9 mouse cellular contexts compared by ENCODE assay signal in the genomic region with DNA sequence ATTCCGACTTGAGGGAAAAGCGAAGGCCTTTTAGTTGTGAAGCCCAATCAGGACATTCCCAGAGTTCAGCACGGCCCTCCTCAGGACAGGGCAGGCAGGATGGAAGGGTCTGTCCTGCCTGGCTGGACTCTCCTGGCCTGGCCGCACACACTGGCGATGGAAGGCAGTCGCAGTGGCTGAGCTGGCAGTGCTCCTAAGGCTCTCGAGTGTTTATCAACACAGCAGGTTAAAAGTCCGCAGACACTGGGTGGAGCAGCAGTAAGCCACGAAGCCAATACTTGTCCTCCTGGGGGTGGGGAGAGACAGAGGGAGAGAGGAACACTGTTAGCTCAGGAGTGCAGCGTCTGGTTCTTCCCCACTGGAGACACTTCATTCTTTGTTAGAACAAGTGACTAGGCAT.
DNase-seq lines count a peak whose midpoint lies in the region; ATAC-seq and TF ChIP-seq lines count a peak whose summit lies in the region.
"Had no signal": no experiment of that assay in that cellular context is flagged by ENCODE, and none has a peak within 500 bp of the region (broad histone marks: within the 10 kb centered on the region; RNA-seq: fewer than 3 reads in every experiment).

No protein-coding gene starts in this region.

- no peak for ATAC-seq in kidney, embryonic 14.5 days (ENCODE audit: low FRiP score, low TSS enrichment)
- ATAC-seq in intestine, postnatal 0 days = peak; percentile 85
- ATAC-seq in forebrain, embryonic 11.5 days (replicated peaks; ENCODE audit: low FRiP score) = no peak

- H3K27me3 ChIP-seq in kidney, embryonic 14.5 days (ENCODE audit: control insufficient read depth, insufficient read depth, low read length) = no peaks in the 10 kb centered on the region
- no peaks in the 10 kb centered on the region for H3K27me3 ChIP-seq in intestine, postnatal 0 days (replicated peaks; ENCODE audit: control insufficient read depth, insufficient read depth, low read length)
- H3K27me3 ChIP-seq in forebrain, embryonic 11.5 days (ENCODE audit: control insufficient read depth, insufficient read depth, low read length) = no peaks in the 10 kb centered on the region

- peak; percentile 46 for TF ChIP-seq CTCF in intestine, postnatal 0 days (IDR thresholded peaks at IDR 0.05; ENCODE audit: low read depth)

- no peak overlapping the region for H3K27ac ChIP-seq in kidney, embryonic 14.5 days (ENCODE audit: low read depth, low read length)
- no peak overlapping the region; the same call in 1 of the 2 replicates for H3K27ac ChIP-seq in intestine, postnatal 0 days (ENCODE audit: low read depth, low read length)
- H3K27ac ChIP-seq in forebrain, embryonic 11.5 days (ENCODE audit: low read depth, low read length) = no peak overlapping the region

- no peak overlapping the region for H3K4me3 ChIP-seq in kidney, embryonic 14.5 days (ENCODE audit: low read length)
- no peak overlapping the region for H3K4me3 ChIP-seq in intestine, postnatal 0 days (ENCODE audit: low read depth, low read length)
- no peak overlapping the region for H3K4me3 ChIP-seq in forebrain, embryonic 11.5 days (ENCODE audit: low read depth, low read length)
- H3K4me3 ChIP-seq: erythroblast, embryonic 14.5 days had no signal

- no peak overlapping the region for H3K9ac ChIP-seq in kidney, embryonic 14.5 days (ENCODE audit: low read depth, low read length)
- H3K9ac ChIP-seq in intestine, postnatal 0 days (ENCODE audit: low read depth, low read length) = 0 out of 2 replicates have a peak overlapping the region, but pooled peaks have one; percentile 26
- no peak overlapping the region for H3K9ac ChIP-seq in forebrain, embryonic 11.5 days (ENCODE audit: low read length)

- no peaks in the 10 kb centered on the region for H3K9me3 ChIP-seq in kidney, embryonic 14.5 days (ENCODE audit: control insufficient read depth, low read length)
- H3K9me3 ChIP-seq in intestine, postnatal 0 days (ENCODE audit: control insufficient read depth) = no peaks in the 10 kb centered on the region
- no peaks in the 10 kb centered on the region for H3K9me3 ChIP-seq in forebrain, embryonic 11.5 days (ENCODE audit: control insufficient read depth, low read length)

- WGBS in kidney, embryonic 14.5 days = 53% methylated on average over 10 of the region's 10 CpGs
- WGBS in intestine, postnatal 0 days = 25% methylated on average over 10 of the region's 10 CpGs
- WGBS in forebrain, embryonic 11.5 days = 64% methylated on average over 10 of the region's 10 CpGs

- peak; percentile 65 for DNase-seq in kidney, adult 18-20 months
- peak; percentile 77 to 84 for DNase-seq in heart, adult 18-20 months
- DNase-seq in lung, postnatal 4 days = peak; percentile 53 to 75
- no peak for DNase-seq in forebrain, embryonic 11.5 days (ENCODE audit: low spot score)
- DNase-seq in retina, embryonic 14.5 days (ENCODE audit: low spot score) = no peak
- DNase-seq in right cerebral cortex, postnatal 14 days = no peak

- no peak overlapping the region for H3K4me2 ChIP-seq in kidney, embryonic 14.5 days (replicated peaks; ENCODE audit: low read depth, low read length)
- H3K4me2 ChIP-seq in intestine, postnatal 0 days (replicated peaks; ENCODE audit: low read depth) = peak overlapping the region; percentile 44
- no peak overlapping the region for H3K4me2 ChIP-seq in forebrain, embryonic 11.5 days (ENCODE audit: low read depth, low read length, severe bottlenecking)

- no peaks in the 10 kb centered on the region for H3K36me3 ChIP-seq in kidney, embryonic 14.5 days (ENCODE audit: control insufficient read depth, insufficient read depth, low read length)
- peaks cover 3% of the 10 kb centered on the region; the same call in 1 of the 2 replicates for H3K36me3 ChIP-seq in intestine, postnatal 0 days (ENCODE audit: control insufficient read depth, insufficient read depth)
- no peaks in the 10 kb centered on the region for H3K36me3 ChIP-seq in forebrain, embryonic 11.5 days (ENCODE audit: control insufficient read depth, insufficient read depth, low read length)

- no peaks in the 10 kb centered on the region for H3K4me1 ChIP-seq in kidney, embryonic 14.5 days (ENCODE audit: control insufficient read depth, insufficient read depth, low read length)
- H3K4me1 ChIP-seq in intestine, postnatal 0 days (replicated peaks; ENCODE audit: control insufficient read depth, insufficient read depth, low read length) = peaks cover 4% of the 10 kb centered on the region; the same call in 1 of the 2 replicates
- no peaks in the 10 kb centered on the region for H3K4me1 ChIP-seq in forebrain, embryonic 11.5 days (replicated peaks; ENCODE audit: control insufficient read depth, insufficient read depth, low read length)

Comparison
In these comparisons a context has a peak if more than half of its experiments do, and no peak if none do; other contexts are left out.
1. DNase-seq: peak in kidney, adult 18-20 months (single experiment), heart, adult 18-20 months (2 of 2) and lung, postnatal 4 days (2 of 2); none in forebrain, embryonic 11.5 days (single experiment), retina, embryonic 14.5 days (single experiment) and right cerebral cortex, postnatal 14 days (single experiment).